16 mouse cellular contexts compared by ENCODE assay signal in the genomic region with DNA sequence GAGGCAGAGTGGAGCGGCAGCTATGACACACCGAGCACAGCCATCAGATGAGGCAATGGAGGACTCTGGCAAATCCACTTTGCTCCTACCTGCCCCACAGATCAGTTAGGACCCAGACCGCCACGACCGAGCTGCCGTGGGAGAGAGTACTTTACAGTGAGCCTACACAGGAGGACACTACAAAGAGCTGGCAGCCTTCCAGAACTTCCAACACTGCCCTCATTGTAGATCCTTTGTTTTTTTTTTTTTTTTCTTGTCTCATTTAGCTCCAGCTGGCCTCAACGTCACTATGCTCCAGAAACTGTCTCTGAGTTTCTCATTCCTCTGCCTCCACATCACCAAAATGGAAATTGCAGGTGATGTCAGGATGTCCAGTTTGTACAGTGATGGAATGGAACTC. TPM values are rescaled to one million over a fixed set of nuclear protein-coding genes. Genes with fewer than 3 reads are reported as not detected.
DNase-seq lines count a peak whose midpoint lies in the region; ATAC-seq and TF ChIP-seq lines count a peak whose summit lies in the region.
"Had no signal": no experiment of that assay in that cellular context is flagged by ENCODE, and none has a peak within 500 bp of the region (broad histone marks: within the 10 kb centered on the region; RNA-seq: fewer than 3 reads in every experiment).

No protein-coding gene starts in this region.

- no peaks in the 10 kb centered on the region for H3K36me3 ChIP-seq in hindbrain, embryonic 14.5 days (replicated peaks; ENCODE audit: control insufficient read depth, insufficient read depth)
- no peaks in the 10 kb centered on the region for H3K36me3 ChIP-seq in hindbrain, embryonic 16.5 days (ENCODE audit: control insufficient read depth, insufficient read depth, low read length)
- no peaks in the 10 kb centered on the region for H3K36me3 ChIP-seq in liver, embryonic 15.5 days (replicated peaks)
- H3K36me3 ChIP-seq in MEL (ENCODE audit: control insufficient read depth in 1 of 2, insufficient read depth in 2 of 2, low read length in 2 of 2): peaks cover 0 to 20% of the 10 kb centered on the region in 2 experiments; a peak in 2 of 4 replicates
- H3K36me3 ChIP-seq in intestine, embryonic 14.5 days (ENCODE audit: control insufficient read depth, insufficient read depth, low read length): no peaks in the 10 kb centered on the region
- H3K36me3 ChIP-seq: forebrain, embryonic 10.5 days; heart, embryonic 13.5 days; midbrain, embryonic 12.5 days had no signal

- H3K9me3 ChIP-seq in hindbrain, embryonic 14.5 days (ENCODE audit: control insufficient read depth, low read length): no peaks in the 10 kb centered on the region
- H3K9me3 ChIP-seq in hindbrain, embryonic 16.5 days (ENCODE audit: control insufficient read depth, low read length): no peaks in the 10 kb centered on the region
- no peaks in the 10 kb centered on the region for H3K9me3 ChIP-seq in liver, embryonic 15.5 days (replicated peaks)
- no peaks in the 10 kb centered on the region for H3K9me3 ChIP-seq in MEL (replicated peaks; ENCODE audit: insufficient read depth, low read length)
- H3K9me3 ChIP-seq in intestine, embryonic 14.5 days (ENCODE audit: control insufficient read depth, low read length): no peaks in the 10 kb centered on the region
- H3K9me3 ChIP-seq: forebrain, embryonic 10.5 days; heart, embryonic 13.5 days; midbrain, embryonic 12.5 days had no signal

- H3K4me2 ChIP-seq in hindbrain, embryonic 14.5 days (replicated peaks): no peak overlapping the region
- H3K4me2 ChIP-seq in hindbrain, embryonic 16.5 days (ENCODE audit: low read length): no peak overlapping the region
- H3K4me2 ChIP-seq in liver, embryonic 15.5 days: peak overlapping the region; percentile 14; the same call in 1 of the 2 replicates
- H3K4me2 ChIP-seq in intestine, embryonic 14.5 days (ENCODE audit: low read length): no peak overlapping the region
- H3K4me2 ChIP-seq: heart, embryonic 13.5 days; midbrain, embryonic 12.5 days had no signal

- peak; percentile 43 for DNase-seq in hindbrain, embryonic 14.5 days (ENCODE audit: low spot score)
- no peak for DNase-seq in liver
- DNase-seq in MEL (ENCODE audit: low read depth, low spot score): peak; percentile 27
- DNase-seq in intestine, embryonic 14.5 days (ENCODE audit: low spot score): peak; percentile 61
- DNase-seq: cerebellum, adult 9-10 months; gastrocnemius, postnatal 14 days; kidney, postnatal 25 days had no signal

- WGBS in hindbrain, embryonic 14.5 days: 47% methylated on average over 7 of the region's 7 CpGs
- WGBS in hindbrain, embryonic 16.5 days: 37% methylated on average over 7 of the region's 7 CpGs
- 67% methylated on average over 7 of the region's 7 CpGs for WGBS in liver, embryonic 15.5 days (ENCODE audit: insufficient replicate concordance)
- 35% methylated on average over 7 of the region's 7 CpGs for WGBS in intestine, embryonic 14.5 days

- no peak for TF ChIP-seq CTCF in MEL (IDR thresholded peaks at IDR 0.05 in 2 of 3, conservative IDR thresholded peaks at IDR 0.05 in 1 of 3; ENCODE audit: control insufficient read depth in 1 of 3, insufficient read depth in 1 of 3, low read depth in 2 of 3, low read length in 3 of 3, poor library complexity in 1 of 3, severe bottlenecking in 1 of 3)

- H3K27me3 ChIP-seq in hindbrain, embryonic 14.5 days (ENCODE audit: control insufficient read depth, insufficient read depth, low read length): no peaks in the 10 kb centered on the region
- H3K27me3 ChIP-seq in hindbrain, embryonic 16.5 days (replicated peaks; ENCODE audit: control insufficient read depth, insufficient read depth, low read length): no peaks in the 10 kb centered on the region
- H3K27me3 ChIP-seq in liver, embryonic 15.5 days: peaks cover 8% of the 10 kb centered on the region; the same call in 1 of the 2 replicates
- peaks cover 0 to 1% of the 10 kb centered on the region in 2 experiments; a peak in 1 of 4 replicates for H3K27me3 ChIP-seq in MEL (ENCODE audit: control insufficient read depth in 1 of 2, insufficient read depth in 2 of 2, low read length in 2 of 2)
- H3K27me3 ChIP-seq in intestine, embryonic 14.5 days (replicated peaks; ENCODE audit: control insufficient read depth, insufficient read depth, low read length): no peaks in the 10 kb centered on the region
- H3K27me3 ChIP-seq: midbrain, embryonic 12.5 days had no signal

- H3K27ac ChIP-seq in hindbrain, embryonic 14.5 days: no peak overlapping the region
- no peak overlapping the region for H3K27ac ChIP-seq in hindbrain, embryonic 16.5 days (ENCODE audit: low read depth, low read length)
- H3K27ac ChIP-seq in liver, embryonic 15.5 days (replicated peaks): no peak overlapping the region
- no peak overlapping the region for H3K27ac ChIP-seq in MEL (ENCODE audit: control insufficient read depth, low read depth, low read length)
- peak overlapping the region; percentile 51; the same call in 1 of the 2 replicates for H3K27ac ChIP-seq in intestine, embryonic 14.5 days (ENCODE audit: low read depth)
- H3K27ac ChIP-seq: forebrain, embryonic 10.5 days; heart, embryonic 13.5 days had no signal

- no peaks in the 10 kb centered on the region for H3K79me2 ChIP-seq in MEL (ENCODE audit: control insufficient read depth, insufficient read depth, low read length, poor library complexity)

- no peak for ATAC-seq in hindbrain, embryonic 14.5 days (ENCODE audit: low FRiP score)
- no peak for ATAC-seq in hindbrain, embryonic 16.5 days
- no peak for ATAC-seq in liver, embryonic 15.5 days (ENCODE audit: insufficient read depth)
- no peak for ATAC-seq in intestine, embryonic 14.5 days (replicated peaks; ENCODE audit: low FRiP score, low TSS enrichment, low read depth)
- ATAC-seq in megakaryocyte-erythroid progenitor cell, adult 5-6 weeks (replicated peaks; ENCODE audit: low FRiP score, low TSS enrichment, poor library complexity, severe bottlenecking): no peak
- ATAC-seq in cerebellum, adult (ENCODE audit: insufficient number of reproducible peaks, low FRiP score, low TSS enrichment): no peak
- ATAC-seq: Patski had no signal

- no peak for TF ChIP-seq POLR2A in MEL (IDR thresholded peaks at IDR 0.05; ENCODE audit: control insufficient read depth in 1 of 2, insufficient read depth in 1 of 2, low read depth in 1 of 2, low read length in 2 of 2, poor library complexity in 1 of 2)

- no peak overlapping the region for H3K9ac ChIP-seq in hindbrain, embryonic 14.5 days
- no peak overlapping the region for H3K9ac ChIP-seq in hindbrain, embryonic 16.5 days (ENCODE audit: low read depth, low read length)
- H3K9ac ChIP-seq in liver, embryonic 15.5 days: no peak overlapping the region
- no peak overlapping the region for H3K9ac ChIP-seq in MEL (ENCODE audit: control insufficient read depth, low read depth, low read length, poor library complexity, severe bottlenecking)
- H3K9ac ChIP-seq in intestine, embryonic 14.5 days (ENCODE audit: low read length): no peak overlapping the region
- H3K9ac ChIP-seq: heart, embryonic 13.5 days; midbrain, embryonic 12.5 days had no signal

- 0 out of 2 replicates have a peak, but pooled peaks cover 4% of the 10 kb centered on the region for H3K4me1 ChIP-seq in hindbrain, embryonic 14.5 days (replicated peaks; ENCODE audit: control insufficient read depth, insufficient read depth, low read length)
- no peaks in the 10 kb centered on the region; the same call in 1 of the 2 replicates for H3K4me1 ChIP-seq in hindbrain, embryonic 16.5 days (ENCODE audit: control insufficient read depth, insufficient read depth, low read depth, low read length)
- peaks cover 54% of the 10 kb centered on the region for H3K4me1 ChIP-seq in liver, embryonic 15.5 days (replicated peaks)
- peaks cover 20 to 33% of the 10 kb centered on the region in 2 experiments for H3K4me1 ChIP-seq in MEL (ENCODE audit: control insufficient read depth in 1 of 2, insufficient read depth in 2 of 2, low read length in 2 of 2)
- H3K4me1 ChIP-seq in intestine, embryonic 14.5 days (replicated peaks; ENCODE audit: control insufficient read depth, insufficient read depth, low read length): peaks cover 11% of the 10 kb centered on the region

- H3K4me3 ChIP-seq in hindbrain, embryonic 14.5 days (replicated peaks; ENCODE audit: low read length): no peak overlapping the region
- no peak overlapping the region for H3K4me3 ChIP-seq in hindbrain, embryonic 16.5 days (ENCODE audit: low read length)
- no peak overlapping the region for H3K4me3 ChIP-seq in liver, embryonic 15.5 days (replicated peaks)
- no peak overlapping the region for H3K4me3 ChIP-seq in MEL (ENCODE audit: control insufficient read depth in 1 of 2, insufficient read depth in 1 of 2, low read depth in 2 of 2, low read length in 2 of 2)
- H3K4me3 ChIP-seq in intestine, embryonic 14.5 days (ENCODE audit: low read depth, low read length): no peak overlapping the region
- H3K4me3 ChIP-seq: forebrain, embryonic 10.5 days; heart, embryonic 13.5 days; midbrain, embryonic 12.5 days had no signal

- no peak for TF ChIP-seq EP300 in MEL (IDR thresholded peaks at IDR 0.05; ENCODE audit: low read depth in 1 of 2, low read length in 2 of 2)

- no peak for TF ChIP-seq RAD21 in MEL (IDR thresholded peaks at IDR 0.05; ENCODE audit: low read depth, low read length)

RNA-seq across cellular contexts. Expression of a gene that starts 12.7 kb away (rescaled TPM):
- 21.5 and 25.5 TPM in 2 replicates for polyA plus RNA-seq in hindbrain, embryonic 14.5 days (2014; fragmentation: Nextera tagmentation; extraction: Ambion mirVana)
- 26.6 and 27.4 TPM in 2 replicates for polyA plus RNA-seq in hindbrain, embryonic 16.5 days (2015; fragmentation: Nextera tagmentation; extraction: Ambion mirVana)
- 3.9 and 5.9 TPM in 2 replicates for polyA plus RNA-seq in liver, embryonic 15.5 days (2015; fragmentation: Nextera tagmentation; extraction: Ambion mirVana)
- 2.7 and 3.9 TPM in 2 replicates for total RNA-seq in MEL (2012; rRNA removed)
- polyA plus RNA-seq in MEL (2012; ENCODE audit: insufficient read depth in 1 of 2, insufficient read length in 2 of 2, low read depth in 1 of 2, low replicate concordance in 2 of 2, missing spikeins in 1 of 2): 10 to 100 TPM in 1 of 2 experiments, not detected in 1; 11.0 TPM
- 117 and 131 TPM in 2 replicates for polyA plus RNA-seq in intestine, embryonic 14.5 days (2014; fragmentation: Nextera tagmentation; extraction: Ambion mirVana)
- total RNA-seq in megakaryocyte-erythroid progenitor cell, adult 5-6 weeks (2014; fragmentation: Nextera tagmentation): 2.5 and 14.8 TPM in 2 replicates
- 4.7 and 8.1 TPM in 2 replicates for total RNA-seq in megakaryocyte-erythroid progenitor cell, adult 5-6 weeks (2017)

RNA-seq across cellular contexts. Expression of a gene that starts 52.4 kb away (rescaled TPM):
- polyA plus RNA-seq in hindbrain, embryonic 14.5 days (2014; fragmentation: Nextera tagmentation; extraction: Ambion mirVana): 0.31 and 0.32 TPM in 2 replicates
- 0.44 and 0.46 TPM in 2 replicates for polyA plus RNA-seq in hindbrain, embryonic 16.5 days (2015; fragmentation: Nextera tagmentation; extraction: Ambion mirVana)
- polyA plus RNA-seq in liver, embryonic 15.5 days (2015; fragmentation: Nextera tagmentation; extraction: Ambion mirVana): not detected in 2 replicates
- total RNA-seq in MEL (2012; rRNA removed): not detected in 2 replicates
- polyA plus RNA-seq in MEL (2012; ENCODE audit: insufficient read depth in 1 of 2, insufficient read length in 2 of 2, low read depth in 1 of 2, low replicate concordance in 2 of 2, missing spikeins in 1 of 2): not detected
- 0.07 and 0.09 TPM in 2 replicates for polyA plus RNA-seq in intestine, embryonic 14.5 days (2014; fragmentation: Nextera tagmentation; extraction: Ambion mirVana)
- total RNA-seq in megakaryocyte-erythroid progenitor cell, adult 5-6 weeks (2014; fragmentation: Nextera tagmentation): not detected in 2 replicates
- not detected in 2 replicates for total RNA-seq in megakaryocyte-erythroid progenitor cell, adult 5-6 weeks (2017)
- total RNA-seq: gastrocnemius, postnatal 14 days; neutrophil, adult 5-6 weeks had no signal
- polyA plus RNA-seq: forebrain, embryonic 10.5 days; heart, embryonic 13.5 days; Patski had no signal
